Mouse (Mus musculus) hindbrain, postnatal 0 days (tissue): Measurements from ENCODE around the gene Rab31. TPM values are rescaled to one million over a fixed set of nuclear protein-coding genes. Genes with fewer than 3 reads are reported as not detected.

Source experiments
- ATAC-seq: fragments of 200-750 bp; cut with Nextera tagmentation; 2 replicates; pipeline ENCODE4 v1.8.0; 2017; ENCODE audit warnings: mild to moderate bottlenecking, moderate TSS enrichment, moderate library complexity
- DNase-seq: peaks from one replicate; pipeline ENCODE4 v3.0.0-alpha.2; 2015; ENCODE audit warnings: low spot score
- H3K27ac ChIP-seq: fragments of 300-500 bp; sonication (generic); 2 replicates; pipeline ENCODE4 v1.5.1; 2014; ENCODE audit warnings: mild to moderate bottlenecking
- H3K27me3 ChIP-seq: fragments of 300-500 bp; sonication (generic); 2 replicates; pipeline ENCODE4 v1.6.1; 2014; ENCODE audit warnings: low read length, mixed read lengths; ENCODE audit not compliant: insufficient read depth
- H3K36me3 ChIP-seq: fragments of 300-500 bp; sonication (generic); 2 replicates; pipeline ENCODE4 v1.6.1; 2014; ENCODE audit warnings: low read length, mixed read lengths; ENCODE audit not compliant: insufficient read depth
- H3K4me1 ChIP-seq: fragments of 300-500 bp; sonication (generic); 2 replicates; pipeline ENCODE4 v1.6.1; 2014; ENCODE audit warnings: antibody characterized with exemption, low read length, mixed read lengths; ENCODE audit not compliant: insufficient read depth
- H3K4me2 ChIP-seq: fragments of 300-500 bp; sonication (generic); 2 replicates; pipeline ENCODE4 v1.6.1; 2014; ENCODE audit warnings: low read depth, mild to moderate bottlenecking, low read length, moderate library complexity, mixed read lengths
- H3K4me3 ChIP-seq: fragments of 300-500 bp; sonication (generic); 2 replicates; pipeline ENCODE4 v1.5.1; 2014; ENCODE audit warnings: low read length
- H3K9ac ChIP-seq: fragments of 300-500 bp; sonication (generic); replicated peaks from 2 replicates; pipeline ENCODE4 v1.6.1; 2014; ENCODE audit warnings: mild to moderate bottlenecking, low read length, moderate library complexity, mixed read lengths
- H3K9me3 ChIP-seq: fragments of 300-500 bp; sonication (generic); 2 replicates; pipeline ENCODE4 v1.6.1; 2016; ENCODE audit warnings: low read length, mixed read lengths
- CTCF ChIP-seq: IDR thresholded peaks from 2 replicates; pipeline ENCODE4 v1.5.1; 2016; ENCODE audit warnings: antibody characterized with exemption, control low read depth, low read depth
- WGBS: fragments of 180-500 bp; shearing (Covaris S2); extraction: QIAGEN DNeasy Blood & Tissue Kit; methylation state at CpG from one replicate; pipeline ENCODE4 v1.1.7; 2014; 5-methylcytosine and 5-hydroxymethylcytosine counted together
- polyA plus RNA-seq: library from polyadenylated mRNA; unstranded; fragments of >200 nt; fragmentation: Nextera tagmentation; extraction: Ambion mirVana; gene quantifications from 2 replicates; pipeline ENCODE4 v1.2.1, GENCODE M21; 2015
- total RNA-seq: library from RNA; depleted of rRNA; stranded (reverse); fragments of >200 nt; gene quantifications from 2 replicates; pipeline ENCODE4 v1.2.3, GENCODE M21; 2014

Gene Rab31
- total and polyA plus RNA-seq, 2 experiments from 2014 or later = 67.2 to 88.1 TPM

DNA sequence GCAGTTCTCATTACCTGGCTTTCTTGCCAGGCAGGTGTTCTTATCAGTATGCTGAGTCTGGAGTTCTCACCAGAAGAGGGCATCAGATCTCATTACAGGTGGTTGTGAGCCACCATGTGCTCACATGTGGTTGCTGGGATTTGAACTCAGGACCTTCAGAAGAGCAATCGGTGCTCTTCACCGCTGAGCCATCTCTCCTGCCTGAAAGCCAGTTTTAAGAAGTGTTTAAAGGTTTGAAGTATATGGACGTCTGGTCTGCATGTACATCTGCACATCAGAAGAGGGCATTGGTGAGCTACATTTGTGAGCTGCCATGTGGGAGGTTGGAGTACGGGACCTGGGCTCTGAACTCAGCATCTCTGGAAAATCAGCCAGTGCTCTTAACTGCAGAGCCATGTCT lies 1.1 kb upstream of the Rab31 start:
- Histone ChIP-seq H3K4me3 (no peak overlapping the region), H3K27me3 (no peaks in the 10 kb centered on the region), H3K4me1 (peaks cover 29% of the 10 kb centered on the region), H3K9ac (no peak overlapping the region), H3K27ac (no peak overlapping the region), H3K36me3 (no peaks in the 10 kb centered on the region), H3K9me3 (no peaks in the 10 kb centered on the region), H3K4me2 (no peak overlapping the region)
- DNase-seq (peak; percentile 17), ATAC-seq (no peak)
- WGBS = 59% methylated on average over 4 of the region's 4 CpGs
- peak; percentile 43 for TF ChIP-seq CTCF

DNA sequence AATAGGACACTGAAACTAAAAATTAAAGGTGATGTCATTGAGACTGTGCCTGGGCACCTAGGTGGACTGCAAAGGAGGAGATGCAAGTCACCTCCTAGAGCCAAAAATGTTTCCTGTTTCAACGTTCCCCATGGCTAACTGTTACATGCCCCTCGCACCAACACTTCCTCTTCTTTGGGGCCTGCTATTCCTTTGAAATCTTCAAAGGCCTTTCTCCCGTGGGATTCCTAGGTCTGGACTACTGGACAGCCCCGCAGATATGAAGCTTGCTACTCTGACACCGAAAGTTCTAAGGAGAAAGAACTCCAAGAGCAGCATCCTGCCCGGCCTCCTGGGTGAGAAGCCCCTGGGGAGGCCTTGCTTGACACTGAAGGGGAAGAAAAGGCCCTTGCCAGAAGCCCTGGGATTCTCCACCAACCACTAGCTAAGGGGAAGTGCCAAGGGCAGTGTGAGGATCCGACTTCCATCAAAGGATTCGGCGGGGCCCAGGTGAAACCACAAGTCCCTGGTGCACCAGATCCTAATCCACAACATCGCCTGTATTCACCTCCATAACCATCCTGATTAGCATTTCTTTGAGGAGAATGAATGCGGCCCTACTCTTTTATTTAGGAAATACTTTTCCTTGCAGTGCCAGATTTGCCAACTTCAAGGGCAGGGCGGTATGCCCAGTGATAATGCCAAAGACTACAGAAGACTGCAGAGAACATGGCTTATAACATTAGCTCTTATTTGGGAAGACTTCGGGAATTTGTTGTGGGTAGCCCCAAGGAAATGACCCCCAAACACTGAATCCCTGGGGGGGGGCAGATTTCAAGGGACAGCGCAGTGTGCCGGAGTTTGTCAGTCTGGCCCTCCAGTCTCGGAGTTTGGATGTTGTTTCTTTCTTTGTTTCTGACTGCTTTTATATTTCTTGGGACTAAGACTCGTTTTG lies 1.3 kb downstream of the Rab31 start:
- no peak for TF ChIP-seq CTCF
- H3K4me3 ChIP-seq = peak overlapping the region; percentile 71
- DNase-seq (peak; percentile 18), ATAC-seq (no peak)
- peaks cover 38% of the 10 kb centered on the region for H3K4me1 ChIP-seq
- peak overlapping the region; percentile 82 for H3K4me2 ChIP-seq
- no peaks in the 10 kb centered on the region for H3K36me3 ChIP-seq
- 18% methylated on average over 17 of the region's 17 CpGs for WGBS
- peak overlapping the region; percentile 72; the same call in 1 of the 2 replicates for H3K27ac ChIP-seq
- peak overlapping the region; percentile 81 for H3K9ac ChIP-seq
- H3K27me3 ChIP-seq = no peaks in the 10 kb centered on the region
- H3K9me3 ChIP-seq = no peaks in the 10 kb centered on the region

DNA sequence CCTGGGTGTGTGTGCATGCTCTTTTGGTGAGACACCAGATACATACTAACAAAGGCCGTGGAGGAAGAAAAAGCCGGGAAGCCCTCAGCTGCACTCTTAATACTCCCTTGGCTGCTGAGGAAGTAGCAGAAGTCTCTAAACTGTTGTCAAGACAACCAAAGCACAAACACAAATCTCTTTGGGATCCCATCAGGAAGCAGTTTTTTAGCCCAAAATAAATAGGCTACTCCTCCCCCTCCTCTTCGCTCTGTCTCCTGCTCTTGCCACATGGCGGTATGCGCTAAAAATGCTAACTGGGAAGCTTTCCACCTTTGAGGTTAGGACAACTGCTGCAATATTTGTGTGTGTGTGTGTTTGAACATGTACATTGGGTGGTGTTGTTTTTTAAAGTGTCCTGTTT lies 4.1 kb downstream of the Rab31 start:
- ATAC-seq = peak; percentile 27
- H3K27me3 ChIP-seq = no peaks in the 10 kb centered on the region
- no peak overlapping the region for H3K9ac ChIP-seq
- no peak overlapping the region for H3K4me3 ChIP-seq
- peak overlapping the region; percentile 2 for H3K4me2 ChIP-seq
- WGBS = 30% methylated on average over 5 of the region's 5 CpGs
- TF ChIP-seq CTCF = no peak
- H3K36me3 ChIP-seq = no peaks in the 10 kb centered on the region
- peaks cover 38% of the 10 kb centered on the region for H3K4me1 ChIP-seq
- no peaks in the 10 kb centered on the region for H3K9me3 ChIP-seq
- DNase-seq = peak; percentile 65
- peak overlapping the region; percentile 58 for H3K27ac ChIP-seq

DNA sequence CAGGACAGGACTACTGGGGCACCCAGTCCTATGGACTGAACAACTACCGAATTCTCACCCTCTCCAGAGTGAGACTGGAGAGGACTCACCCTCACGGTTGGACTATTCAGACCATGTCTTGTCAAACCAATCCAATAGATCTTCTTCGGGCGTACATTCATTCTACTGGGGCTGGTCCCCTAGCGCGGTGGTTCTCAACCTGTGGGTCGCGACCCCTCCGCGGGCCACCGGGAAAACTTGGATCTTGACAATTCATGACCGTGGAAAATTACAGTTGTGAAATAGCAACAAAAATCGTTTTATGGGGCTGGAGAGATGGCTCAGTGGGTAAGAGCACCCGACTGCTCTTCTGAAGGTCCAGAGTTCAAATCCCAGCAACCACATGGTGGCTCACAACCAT lies 9.3 kb downstream of the Rab31 start:
- Histone ChIP-seq H3K9me3 (no peaks in the 10 kb centered on the region), H3K4me3 (no peak overlapping the region), H3K27ac (no peak overlapping the region), H3K4me2 (no peak overlapping the region), H3K27me3 (no peaks in the 10 kb centered on the region), H3K4me1 (peaks cover 5% of the 10 kb centered on the region), H3K36me3 (no peaks in the 10 kb centered on the region), H3K9ac (no peak overlapping the region)
- 94% methylated on average over 14 of the region's 14 CpGs for WGBS
- no peak for ATAC-seq
- no peak for TF ChIP-seq CTCF
- DNase-seq = no peak

DNA sequence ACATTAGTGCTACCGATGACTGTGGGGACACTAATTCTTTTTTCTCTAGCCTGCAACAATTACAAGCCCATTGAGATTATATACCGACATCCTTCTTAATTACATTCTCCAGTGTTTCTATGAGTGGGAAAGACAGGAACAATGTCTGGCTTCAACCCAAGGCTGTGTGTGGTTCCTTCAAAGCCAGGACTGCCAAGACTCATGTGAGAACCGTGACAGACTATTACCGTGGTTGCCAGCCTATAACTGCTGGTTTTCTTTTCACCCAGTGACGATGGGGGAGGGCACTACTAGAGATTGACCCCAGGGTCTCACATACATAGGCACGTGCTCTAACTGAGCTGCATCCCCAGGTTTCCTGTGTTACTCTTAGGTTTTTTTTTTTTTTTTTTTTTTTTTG lies 15.4 kb downstream of the Rab31 start:
- WGBS = 28% methylated on average over 6 of the region's 6 CpGs
- DNase-seq = peak; percentile 48
- ATAC-seq = 0 out of 2 replicates have a peak, but pooled peaks have one; percentile 38

DNA sequence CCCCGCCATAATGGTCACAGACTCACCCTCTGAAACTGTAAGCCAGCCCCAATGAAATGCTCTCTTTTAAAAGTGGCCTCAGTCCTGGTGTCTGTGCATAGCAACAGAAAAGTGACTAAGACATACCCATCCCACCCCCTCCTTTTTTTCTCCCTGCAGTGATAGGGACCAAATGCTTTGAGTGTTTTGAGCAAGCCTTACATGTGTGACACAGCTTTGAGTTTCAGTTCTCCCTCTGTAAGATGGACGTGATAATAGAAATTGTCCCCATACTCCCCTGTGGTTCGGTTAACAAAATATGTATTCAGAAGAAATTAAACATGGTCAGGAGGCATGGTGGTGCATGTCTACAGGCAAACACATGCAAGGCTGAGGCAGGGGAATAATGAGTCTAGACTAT lies 16.7 kb downstream of the Rab31 start:
- DNase-seq (no peak), ATAC-seq (no peak)
- TF ChIP-seq CTCF = no peak
- Histone ChIP-seq H3K9ac (no peak overlapping the region), H3K27me3 (no peaks in the 10 kb centered on the region), H3K27ac (no peak overlapping the region), H3K36me3 (no peaks in the 10 kb centered on the region), H3K4me2 (no peak overlapping the region), H3K9me3 (no peaks in the 10 kb centered on the region), H3K4me3 (no peak overlapping the region), H3K4me1 (no peaks in the 10 kb centered on the region)
- 88% methylated on average over 3 of the region's 3 CpGs for WGBS

More for the DNA sequence above, 15.4 kb downstream of the Rab31 start:
- Histone ChIP-seq H3K4me3 (no peak overlapping the region), H3K9me3 (no peaks in the 10 kb centered on the region), H3K4me2 (no peak overlapping the region), H3K27me3 (no peaks in the 10 kb centered on the region), H3K27ac (no peak overlapping the region), H3K4me1 (no peaks in the 10 kb centered on the region), H3K9ac (no peak overlapping the region), H3K36me3 (no peaks in the 10 kb centered on the region)
- TF ChIP-seq CTCF = no peak

DNA sequence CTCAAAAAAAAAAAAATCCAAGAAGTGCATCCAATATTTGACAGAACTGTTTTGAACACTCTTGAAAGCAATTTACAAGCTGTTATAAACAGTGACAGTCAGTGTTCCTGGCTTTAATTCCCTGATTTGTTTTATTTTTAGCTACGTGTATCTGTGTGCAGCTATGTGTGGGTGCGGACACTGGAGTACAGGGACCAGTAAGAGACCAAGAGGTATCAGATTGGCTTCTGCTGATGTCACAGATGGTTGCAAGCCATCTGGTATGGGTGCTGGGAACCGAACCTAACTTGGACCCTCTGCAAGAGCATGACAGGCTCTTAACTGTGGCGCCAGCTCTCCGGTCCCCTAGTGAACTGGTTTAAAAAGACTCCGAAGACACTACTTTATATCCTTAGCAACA lies 19.4 kb downstream of the Rab31 start:
- WGBS = 96% methylated on average over 6 of the region's 6 CpGs
- no peaks in the 10 kb centered on the region for H3K36me3 ChIP-seq
- no peak for ATAC-seq
- H3K4me2 ChIP-seq = no peak overlapping the region
- H3K27ac ChIP-seq = no peak overlapping the region
- H3K9me3 ChIP-seq = 0 out of 2 replicates have a peak, but pooled peaks cover 2% of the 10 kb centered on the region
- no peak overlapping the region for H3K9ac ChIP-seq
- H3K4me1 ChIP-seq = no peaks in the 10 kb centered on the region
- no peak overlapping the region for H3K4me3 ChIP-seq
- no peaks in the 10 kb centered on the region for H3K27me3 ChIP-seq
- DNase-seq = no peak
- no peak for TF ChIP-seq CTCF
